Mouse (Mus musculus) gastrocnemius, postnatal 36 days (tissue): Measurements from ENCODE around the gene Ly6g6c. TPM values are rescaled to one million over a fixed set of nuclear protein-coding genes. Genes with fewer than 3 reads are reported as not detected.

Experiments
- DNase-seq, 2 experiments: peaks; one replicate each; pipeline ENCODE4 v3.0.0; 2022
- intact Hi-C: fragments of 180-260 bp; cut with DNase I; formaldehyde crosslinking; loops from one replicate; pipeline ENCODE4 v1.15.1; 2025
- long read RNA-seq, 2 experiments: library from polyadenylated mRNA; stranded (forward); transcript quantifications; one replicate each; pipeline ENCODE4 v2.0.0; 2021
- total RNA-seq, 2 experiments: library from RNA; stranded (reverse); gene quantifications; 2 replicates each; pipeline ENCODE4 v1.2.3; 2021

Ly6g6c gene
- not detected for total RNA-seq
- long read RNA-seq, experiment 1, result 0 reads
- long read RNA-seq, experiment 2, result 0 reads

DNA sequence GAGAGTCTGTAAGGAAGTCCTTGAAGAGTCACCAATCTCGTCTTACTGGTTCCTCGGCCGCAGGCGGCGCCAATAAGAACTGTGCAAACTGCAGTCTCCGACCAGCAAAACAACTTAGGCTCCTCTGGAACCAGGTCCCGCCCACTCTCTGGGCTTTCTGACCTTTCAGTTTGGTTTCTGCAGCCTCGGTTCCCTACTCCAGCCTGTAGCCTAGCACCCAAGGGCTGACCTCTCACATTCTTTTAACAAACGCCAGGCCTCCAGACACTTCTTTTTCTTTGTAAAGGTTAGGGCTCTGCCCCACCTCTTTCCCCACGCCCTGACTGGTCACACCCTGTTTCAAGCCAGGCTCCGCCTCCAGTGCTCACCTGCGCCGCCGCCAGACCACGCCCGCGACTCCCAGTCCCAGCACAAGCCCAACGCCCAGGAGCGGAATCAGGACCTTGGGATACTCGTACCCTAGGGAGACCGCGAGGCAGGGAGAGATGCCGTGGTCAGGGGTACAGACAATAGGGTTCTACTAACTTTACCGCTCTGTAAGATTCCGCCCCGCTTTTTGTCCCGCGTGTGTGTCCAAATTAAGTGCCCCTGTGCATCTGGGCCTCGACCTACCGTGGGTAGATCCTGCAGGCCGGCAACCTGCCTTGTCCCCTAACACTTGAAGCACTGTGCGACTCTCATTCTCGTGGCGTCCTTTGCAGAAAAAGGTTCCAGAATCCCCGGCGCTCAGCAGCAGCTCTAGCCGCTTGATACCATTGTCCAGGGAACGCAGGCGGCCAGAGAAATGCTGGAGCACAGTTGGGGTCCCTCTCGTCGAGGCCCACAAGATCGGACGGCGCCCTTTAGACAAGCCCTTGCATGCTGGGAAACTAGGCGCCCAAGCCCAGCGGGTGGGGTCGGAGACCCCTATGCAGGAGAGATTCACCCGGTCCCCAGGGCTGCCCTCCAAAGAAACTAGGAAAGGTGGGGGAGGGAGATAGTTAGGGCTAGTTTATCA lies at the start of gene Ly6g6c:
Gene Ly6g6c, plus strand, starts transcription at position 438 of the 997 bp plus-strand sequence.
- intact Hi-C loops, result no loop called here
- no peak for DNase-seq

DNA sequence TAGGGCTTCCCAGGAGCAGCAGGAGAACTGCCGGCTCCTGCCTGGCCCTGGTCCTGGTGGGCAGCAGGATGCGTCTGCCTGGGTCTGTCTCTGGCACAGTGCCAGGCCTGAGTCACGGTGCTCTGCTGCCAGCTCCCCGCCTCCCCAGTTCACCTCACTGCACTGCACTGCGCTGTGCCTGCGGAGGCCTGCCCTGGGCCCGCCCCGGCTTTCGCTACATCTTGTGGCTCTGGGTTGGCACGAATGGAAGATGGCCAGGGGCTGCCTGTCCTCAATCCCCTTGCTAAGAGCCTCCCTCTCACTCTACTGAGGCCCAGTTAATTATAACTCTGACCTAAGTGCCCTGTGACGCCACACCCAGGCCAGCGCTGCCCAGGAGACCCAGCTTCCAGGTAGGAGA lies 48.8 kb upstream of the Ly6g6c start, which contains the start of gene Vwa7:
Gene Vwa7, plus strand, starts transcription at position 204 of the 400 bp plus-strand sequence.
- intact Hi-C loops, result no loop called here
- DNase-seq, result peak in 1 of 2 experiments; percentile 49

DNA sequence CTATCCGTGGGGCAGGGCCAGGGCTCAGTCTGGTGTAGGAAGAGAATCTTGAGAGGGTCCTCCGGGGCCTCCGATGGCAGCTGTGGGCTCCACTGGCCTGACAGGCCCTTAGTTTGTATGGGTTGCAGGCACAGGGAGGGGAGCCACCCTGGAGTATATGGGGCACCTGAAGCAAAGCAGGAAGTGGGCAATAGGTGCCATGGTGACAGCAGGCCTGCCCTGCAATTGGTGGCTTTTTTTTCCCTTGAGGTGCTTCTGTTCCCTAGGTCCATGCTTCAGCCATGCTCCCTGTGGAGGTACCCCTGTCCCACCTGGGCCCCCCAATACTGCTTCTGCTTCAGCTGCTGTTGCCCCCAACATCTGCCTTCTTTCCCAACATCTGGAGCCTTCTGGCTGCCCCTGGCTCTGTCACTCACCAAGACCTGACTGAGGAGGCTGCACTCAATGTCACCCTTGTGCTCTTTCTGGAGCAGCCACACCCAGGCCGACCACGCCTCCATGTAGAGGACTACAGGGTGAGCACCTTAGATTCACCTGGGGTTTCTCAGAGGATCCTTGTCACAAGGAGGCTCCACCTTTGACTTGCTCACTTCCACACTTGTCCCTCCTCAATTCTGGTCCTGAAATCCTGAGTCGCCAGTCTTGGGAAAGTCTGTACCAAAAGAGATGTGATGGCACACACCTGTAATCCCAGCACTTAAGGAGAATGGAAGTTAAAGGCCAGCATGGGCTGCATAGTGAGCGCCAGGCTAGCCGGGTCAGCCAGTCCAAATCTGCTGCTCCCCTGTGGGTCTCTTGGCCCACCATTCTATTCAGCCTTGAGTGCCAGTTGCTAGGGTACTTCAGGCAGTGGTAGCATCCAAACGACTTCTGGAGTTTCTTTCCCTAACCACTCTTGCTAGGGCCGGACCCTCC lies 48.1 kb upstream of the Ly6g6c start:
- intact Hi-C loops, result no loop called here
- DNase-seq, result no peak

DNA sequence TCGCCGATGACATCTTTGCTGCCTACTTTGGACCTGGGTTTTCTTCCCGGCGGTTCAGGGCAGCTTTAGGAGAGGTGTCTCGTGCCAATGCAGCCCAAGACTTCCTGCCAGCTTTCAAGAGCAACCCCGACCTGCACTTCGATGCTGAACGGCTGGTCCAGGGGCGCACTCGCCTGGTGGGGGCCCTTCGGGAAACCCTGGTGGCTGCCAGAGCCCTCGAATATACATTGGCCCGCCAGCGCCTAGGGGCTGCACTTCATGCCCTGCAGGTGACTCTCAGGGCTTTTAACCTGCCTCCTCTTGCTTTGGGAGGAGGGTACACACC lies 47.5 kb upstream of the Ly6g6c start:
- intact Hi-C loops, result no loop called here
- DNase-seq, result peak in 1 of 2 experiments; percentile 13

DNA sequence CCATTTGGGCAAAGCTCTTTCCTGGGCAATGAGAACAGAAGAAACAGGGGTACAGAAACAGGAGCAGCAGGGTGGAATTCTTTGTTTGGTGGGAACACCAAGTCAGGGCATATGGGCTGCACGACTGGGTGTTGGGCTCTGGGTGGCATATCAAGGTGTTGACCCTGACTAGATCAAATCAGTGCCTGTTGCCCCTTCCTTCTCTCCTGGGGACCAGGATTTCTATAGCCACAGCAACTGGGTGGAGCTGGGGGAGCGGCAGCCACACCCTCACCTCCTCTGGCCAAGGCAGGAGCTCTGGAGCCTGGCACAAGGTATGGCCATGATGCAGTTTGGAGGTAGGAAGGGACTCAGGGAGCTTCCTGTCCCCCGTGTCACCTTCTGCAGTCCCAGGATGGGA lies 47.0 kb upstream of the Ly6g6c start:
- intact Hi-C loops, result no loop called here

DNA sequence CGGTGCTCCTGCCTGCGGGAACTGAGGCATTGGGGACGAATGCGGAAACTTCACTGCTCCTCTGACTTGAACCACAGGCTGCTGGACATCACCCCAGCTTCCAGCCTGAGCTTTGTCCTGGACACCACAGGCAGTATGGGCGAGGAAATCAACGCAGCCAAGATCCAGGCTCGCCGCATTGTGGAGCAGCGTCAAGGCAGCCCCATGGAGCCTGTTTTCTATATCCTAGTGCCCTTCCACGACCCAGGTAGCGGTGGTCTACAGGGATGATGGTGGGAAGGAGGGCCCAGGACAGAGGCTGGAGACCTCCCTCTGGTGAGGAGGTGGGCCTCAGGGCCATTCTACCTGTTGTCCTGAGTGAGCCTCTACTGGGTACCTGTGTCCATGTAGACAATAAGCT lies 45.3 kb upstream of the Ly6g6c start:
- DNase-seq, result no peak
- intact Hi-C loops, result loop anchor here (5.0 kb wide), 1 partner anchor 67 kb away; the partner anchor contains the start of genes Abhd16a and Ly6g6f

More for the DNA sequence above, 47.0 kb upstream of the Ly6g6c start:
- no peak for DNase-seq

DNA sequence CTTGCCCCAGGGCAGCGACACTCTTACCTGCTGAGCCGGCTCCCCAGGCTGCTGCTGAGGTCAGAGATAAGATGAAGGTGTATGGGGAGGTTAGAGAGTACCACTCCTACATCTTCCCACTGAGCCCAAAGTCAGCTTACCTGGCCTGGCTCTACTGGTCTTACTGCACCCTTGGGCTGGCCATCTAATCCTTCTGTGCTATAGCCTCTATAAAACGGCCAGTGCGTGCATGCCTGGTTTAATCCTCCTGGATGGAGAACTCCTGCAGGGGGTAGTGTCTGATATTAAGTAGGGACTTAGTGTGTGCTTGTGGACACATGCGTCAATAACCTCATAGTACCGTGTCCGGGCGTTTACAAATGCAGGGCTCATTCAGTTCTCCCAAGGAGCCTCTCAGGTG lies 44.6 kb upstream of the Ly6g6c start:
- no peak for DNase-seq
- intact Hi-C loops, result loop anchor here (5.0 kb wide), 1 partner anchor 67 kb away; the partner anchor contains the start of genes Abhd16a and Ly6g6f

DNA sequence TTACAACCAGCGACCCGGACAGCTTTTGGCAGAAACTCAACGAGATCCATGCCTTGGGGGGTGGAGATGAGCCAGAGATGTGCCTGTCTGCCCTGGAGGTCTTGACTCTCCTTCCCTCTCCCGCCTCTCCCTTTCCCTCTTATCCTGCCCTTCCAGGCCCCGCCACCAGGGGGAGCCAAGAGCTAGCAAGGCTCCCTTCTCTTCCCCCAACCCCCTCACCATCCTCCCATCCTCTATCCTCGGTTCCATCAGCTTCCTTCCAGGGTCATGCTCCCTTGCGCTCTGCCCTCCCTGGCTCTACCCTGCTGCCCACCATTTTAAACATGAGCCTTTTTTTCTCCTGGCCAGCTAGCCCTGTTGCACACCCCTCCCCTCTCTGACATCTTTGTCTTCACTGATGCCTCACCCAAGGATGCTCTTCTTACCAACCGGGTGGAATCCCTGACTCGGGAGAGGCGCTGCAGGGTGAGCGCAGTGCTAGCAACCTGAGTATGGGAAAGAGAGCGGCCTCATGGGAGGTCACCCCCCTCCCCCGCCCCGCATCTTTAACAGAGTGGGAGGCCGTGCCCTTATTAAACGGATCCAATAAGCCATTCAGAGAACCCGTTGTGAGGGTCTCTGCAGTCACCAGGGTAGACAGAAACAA lies 43.9 kb upstream of the Ly6g6c start:
- intact Hi-C loops, result loop anchor here (1.0 to 5.0 kb wide), 2 partner anchors 66 to 84 kb away; partner anchors contain the start of genes Abhd16a and Ly6g6f

DNA sequence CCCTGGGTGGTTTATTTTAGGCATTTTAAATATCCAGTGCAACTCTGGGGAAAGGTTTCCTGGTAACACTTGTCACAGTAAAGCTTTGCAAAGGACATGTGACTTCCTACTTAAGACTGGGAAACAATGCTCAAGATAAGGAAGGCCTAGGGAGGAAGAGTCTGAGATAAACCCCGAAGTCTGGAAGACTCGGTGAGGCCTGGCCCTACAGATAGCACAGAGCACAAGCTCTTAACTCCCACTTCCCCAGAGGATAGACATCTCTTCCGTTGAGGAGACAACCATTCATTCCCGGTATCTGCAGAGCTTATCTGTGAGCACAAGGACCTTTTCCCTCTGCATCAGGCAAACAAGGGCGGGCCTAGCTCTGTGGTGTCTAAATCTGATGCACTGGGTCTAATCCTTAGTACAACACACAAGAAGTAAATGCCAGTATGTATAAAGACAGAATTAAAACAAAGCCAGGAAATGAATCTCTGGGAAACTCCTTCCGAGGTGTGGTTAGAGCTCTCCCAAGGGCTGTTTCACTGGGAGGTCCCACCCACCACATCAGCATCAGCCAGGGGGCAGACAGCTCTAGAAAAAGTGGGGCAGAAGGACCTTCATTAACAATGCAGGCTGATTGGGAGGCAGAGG lies 43.2 kb upstream of the Ly6g6c start:
- intact Hi-C loops, result loop anchor here (1.0 to 5.0 kb wide), 3 partner anchors 37 to 83 kb away; partner anchors contain the start of genes Abhd16a, Ddah2 and Ly6g6f

More for the DNA sequence above, 43.9 kb upstream of the Ly6g6c start:
- DNase-seq, result peak; percentile 84 to 90

DNA sequence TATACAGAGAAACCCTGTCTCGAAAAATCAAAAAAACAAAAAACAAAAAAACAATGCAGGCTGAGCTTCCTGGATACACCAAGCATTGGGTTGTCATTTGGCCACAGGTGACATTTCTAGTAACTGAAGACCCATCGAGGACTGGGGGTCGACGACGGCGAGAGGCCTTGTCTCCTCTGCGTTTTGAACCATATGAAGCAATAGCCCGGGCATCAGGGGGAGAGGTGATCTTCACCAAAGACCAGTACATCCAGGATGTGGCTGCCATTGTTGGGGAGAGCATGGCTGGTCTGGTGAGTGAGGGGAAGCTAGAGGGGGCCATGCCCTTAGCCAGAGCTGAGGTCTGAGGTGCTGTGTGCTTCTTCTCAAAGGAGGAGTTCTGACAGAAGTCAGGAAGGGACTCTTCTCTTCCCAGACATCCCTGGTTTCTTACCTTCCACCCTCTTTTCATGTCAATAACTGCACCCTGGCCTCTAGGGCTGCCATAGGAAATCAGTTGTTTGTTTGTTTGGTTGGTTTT lies 42.6 kb upstream of the Ly6g6c start:
- intact Hi-C loops, result loop anchor here (2.0 to 5.0 kb wide), 2 partner anchors 36 to 65 kb away; partner anchors contain the start of genes Abhd16a, Ddah2 and Ly6g6f
- DNase-seq, result peak in 1 of 2 experiments; percentile 11

More for the DNA sequence above, 43.2 kb upstream of the Ly6g6c start:
- peak in 1 of 2 experiments; percentile 14 for DNase-seq

DNA sequence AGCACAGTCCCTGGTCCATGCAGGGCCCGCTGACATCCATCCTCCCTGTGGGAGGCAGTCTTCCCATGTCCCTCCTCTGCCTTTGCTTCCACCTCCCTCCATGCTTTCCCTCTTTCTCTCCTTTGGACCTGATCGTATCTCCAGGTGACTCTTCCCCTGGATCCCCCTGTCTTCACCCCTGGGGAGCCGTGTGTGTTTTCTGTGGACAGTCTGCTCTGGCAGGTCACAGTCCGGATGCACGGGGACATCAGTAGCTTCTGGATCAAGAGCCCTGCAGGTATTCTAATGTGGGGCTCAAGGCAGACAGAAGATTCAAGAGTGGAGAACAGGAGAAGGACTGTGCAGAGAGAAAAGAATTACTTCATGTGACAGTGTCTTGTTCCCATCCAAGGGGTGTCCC lies 42.0 kb upstream of the Ly6g6c start:
- DNase-seq, result no peak
- intact Hi-C loops, result loop anchor here (2.0 to 5.0 kb wide), 2 partner anchors 36 to 64 kb away; partner anchors contain the start of genes Abhd16a, Ddah2 and Ly6g6f

DNA sequence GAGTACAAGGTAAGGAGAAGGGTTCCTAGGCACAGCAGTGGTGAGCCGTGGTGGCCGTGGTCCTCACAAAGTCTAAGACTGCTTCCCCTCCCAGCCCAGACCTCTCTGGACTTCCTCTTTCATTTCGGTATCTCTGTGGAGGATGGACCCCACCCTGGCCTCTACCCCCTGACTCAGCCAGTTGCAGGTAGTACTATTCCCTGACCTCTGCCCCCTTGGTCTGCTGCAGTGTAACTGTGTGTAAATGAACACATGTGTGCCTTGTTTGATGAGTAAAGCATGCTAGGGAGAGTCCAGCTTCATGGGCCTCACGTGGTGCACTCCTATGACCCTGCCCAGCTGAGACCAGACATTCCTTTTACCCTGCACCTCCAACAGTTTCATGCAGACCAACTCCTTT lies 41.4 kb upstream of the Ly6g6c start:
- intact Hi-C loops, result loop anchor here (2.0 to 5.0 kb wide), 2 partner anchors 35 to 64 kb away; partner anchors contain the start of genes Abhd16a, Ddah2 and Ly6g6f

DNA sequence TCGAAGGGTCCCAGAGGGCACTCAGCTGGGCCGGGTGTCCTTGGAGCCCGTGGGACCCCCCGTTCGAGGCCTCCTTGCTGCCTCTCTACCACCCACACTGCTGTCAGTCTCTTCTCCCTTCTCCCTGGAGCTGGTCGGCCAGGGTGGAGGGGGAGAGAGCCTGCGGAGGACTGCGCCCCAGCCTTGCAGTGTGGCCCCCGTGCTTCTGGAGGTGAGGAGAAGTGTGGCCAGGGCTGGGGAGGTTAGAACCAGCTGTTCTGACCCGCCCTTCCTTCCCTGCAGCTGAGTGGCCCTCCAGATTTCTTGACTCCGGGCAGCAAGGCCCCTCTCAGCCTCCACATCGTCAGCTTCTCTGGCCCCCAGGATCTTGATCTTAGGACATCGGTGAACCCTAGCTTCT lies 40.9 kb upstream of the Ly6g6c start:
- DNase-seq, result peak in 1 of 2 experiments; percentile 16
- intact Hi-C loops, result loop anchor here (5.0 kb wide), 1 partner anchor 63 kb away; the partner anchor contains the start of genes Abhd16a and Ly6g6f

More for the DNA sequence above, 41.4 kb upstream of the Ly6g6c start:
- peak in 1 of 2 experiments; percentile 12 for DNase-seq

DNA sequence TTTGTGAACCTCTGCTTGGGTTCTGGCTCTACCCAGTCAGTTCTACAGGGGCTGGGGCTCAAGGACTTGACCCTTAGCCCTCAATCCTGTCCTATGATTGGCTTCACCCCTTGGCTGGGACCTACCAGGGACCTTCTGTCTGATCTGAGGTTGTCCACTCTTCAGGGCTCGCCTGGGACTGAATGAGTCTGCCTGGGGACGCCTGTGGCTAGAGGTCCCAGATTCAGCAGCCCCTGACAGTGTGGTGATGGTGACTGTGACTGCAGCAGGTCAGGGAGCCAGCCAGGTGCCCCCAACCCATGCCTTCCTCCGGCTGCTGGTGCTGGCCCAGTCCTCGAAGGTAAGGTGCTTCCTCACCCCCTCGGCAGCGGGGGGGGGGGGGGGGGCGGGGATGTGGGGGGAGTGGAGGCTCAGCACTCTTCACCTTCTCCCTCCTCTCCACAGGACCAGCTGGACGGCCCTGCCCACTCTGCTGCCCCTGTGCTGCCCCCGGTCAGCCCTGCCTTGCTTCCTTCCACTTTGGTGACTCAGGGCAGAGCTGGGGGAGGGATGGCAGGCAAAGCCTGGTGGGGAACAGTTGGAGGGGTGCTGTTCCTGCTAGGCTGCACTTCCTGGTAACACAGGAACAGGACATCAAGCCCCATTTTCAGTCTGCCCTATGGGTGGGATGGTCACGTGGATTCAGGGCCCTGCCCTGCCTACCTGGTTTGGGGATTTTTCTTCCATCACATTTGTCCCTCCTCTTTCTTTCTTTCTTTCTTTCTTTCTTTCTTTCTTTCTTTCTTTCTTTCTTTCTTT lies 40.3 kb upstream of the Ly6g6c start:
- intact Hi-C loops, result loop anchor here (5.0 kb wide), 1 partner anchor 62 kb away; the partner anchor contains the start of genes Abhd16a and Ly6g6f

DNA sequence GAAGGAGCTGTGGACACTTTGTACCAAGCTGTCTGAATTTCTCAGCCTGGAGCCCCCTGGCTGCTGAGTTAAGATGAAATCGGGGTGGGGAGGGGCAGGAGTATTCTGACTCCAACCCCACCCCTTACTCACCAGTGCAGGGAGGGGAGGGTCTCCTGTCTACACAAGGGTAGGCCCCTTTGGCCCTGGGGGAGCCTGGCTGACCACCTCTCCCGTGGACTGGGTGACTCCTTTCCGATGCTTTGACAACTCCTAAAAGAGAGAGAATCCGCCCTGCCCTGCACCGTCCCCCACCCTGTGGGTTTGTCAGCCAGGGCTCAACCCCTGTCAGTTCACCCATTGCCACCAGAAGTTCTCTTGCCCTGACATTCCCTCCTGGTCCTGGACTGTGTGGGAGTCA lies 39.0 kb upstream of the Ly6g6c start:
- intact Hi-C loops, result no loop called here
- DNase-seq, result peak in 1 of 2 experiments; percentile 12

More for the DNA sequence above, 40.3 kb upstream of the Ly6g6c start:
- DNase-seq, result peak in 1 of 2 experiments; percentile 11

DNA sequence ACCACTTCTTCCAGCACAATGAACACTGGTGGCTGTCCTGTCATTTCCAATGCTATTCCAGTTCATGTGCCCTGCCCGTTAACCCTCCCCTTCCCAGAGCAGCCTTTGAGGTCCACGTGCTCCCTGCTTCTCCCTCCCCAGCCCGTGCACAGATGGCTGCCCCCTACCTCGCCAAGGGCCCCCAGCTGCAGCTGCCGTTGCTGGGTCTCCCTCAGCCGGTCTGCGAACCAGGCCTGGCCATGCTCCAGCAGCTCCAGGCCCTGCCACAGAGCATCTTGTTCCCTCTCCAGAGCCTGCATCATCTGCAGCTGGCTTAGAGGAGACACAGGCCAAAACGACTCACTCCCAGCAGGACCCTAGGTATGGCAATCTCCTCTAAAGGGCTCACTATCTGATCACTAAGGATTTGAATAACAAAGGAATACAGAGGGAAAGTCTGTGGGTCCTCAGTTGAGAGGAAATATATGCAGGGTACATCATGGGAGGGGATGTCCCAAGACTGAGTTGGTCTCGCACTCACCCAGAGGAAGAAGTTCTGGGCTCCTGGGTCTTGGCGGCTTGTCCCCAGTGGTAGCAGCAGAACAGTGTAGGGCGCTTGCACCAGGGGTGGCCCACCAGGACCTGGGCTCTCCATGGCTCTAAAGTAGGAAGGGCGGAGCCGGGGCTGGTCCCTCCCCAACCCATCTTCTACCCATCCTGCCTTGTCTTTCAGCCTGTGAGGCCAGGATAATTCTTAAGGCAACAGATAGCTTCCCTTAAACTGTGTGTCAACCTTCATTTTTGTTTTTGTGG lies 37.7 kb upstream of the Ly6g6c start, which contains the start of gene Sapcd1:
Gene Sapcd1, minus strand, starts transcription at position 740 of the 792 bp plus-strand sequence.
- DNase-seq, result peak; percentile 31 to 50
- intact Hi-C loops, result no loop called here

DNA sequence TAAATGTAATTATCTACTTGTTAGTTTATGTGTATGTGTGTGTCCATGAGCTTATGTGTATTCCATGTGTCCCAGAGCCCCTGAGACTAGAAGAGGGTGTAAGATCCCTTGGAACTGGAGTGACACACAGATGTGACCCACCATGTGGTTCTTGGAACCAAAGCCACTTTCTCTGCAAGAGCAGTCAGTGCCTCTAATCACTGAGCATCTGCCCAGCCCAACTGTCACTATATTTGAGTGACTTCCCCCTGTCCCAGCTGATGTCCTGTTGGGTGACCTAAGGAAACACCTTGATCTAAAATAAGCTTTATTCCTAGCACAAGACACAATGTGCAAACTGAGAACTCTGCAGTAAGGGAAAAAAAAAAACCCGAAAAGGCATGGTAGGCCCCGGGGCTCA lies 36.9 kb upstream of the Ly6g6c start:
- DNase-seq, result no peak
- intact Hi-C loops, result no loop called here
